Mouse (Mus musculus) MN1 (cell line): ENCODE data around the gene Clec2g.
"Not testable (repeated sequence)": the region's sequence is repeated elsewhere in the genome, so short reads cannot be mapped to it uniquely, and the experiment has no call there.

Experiments used
- DNase-seq: peaks from one replicate; pipeline ENCODE4 v3.0.0-alpha.2; 2016; ENCODE audit warnings: low spot score

The Clec2g gene

DNA sequence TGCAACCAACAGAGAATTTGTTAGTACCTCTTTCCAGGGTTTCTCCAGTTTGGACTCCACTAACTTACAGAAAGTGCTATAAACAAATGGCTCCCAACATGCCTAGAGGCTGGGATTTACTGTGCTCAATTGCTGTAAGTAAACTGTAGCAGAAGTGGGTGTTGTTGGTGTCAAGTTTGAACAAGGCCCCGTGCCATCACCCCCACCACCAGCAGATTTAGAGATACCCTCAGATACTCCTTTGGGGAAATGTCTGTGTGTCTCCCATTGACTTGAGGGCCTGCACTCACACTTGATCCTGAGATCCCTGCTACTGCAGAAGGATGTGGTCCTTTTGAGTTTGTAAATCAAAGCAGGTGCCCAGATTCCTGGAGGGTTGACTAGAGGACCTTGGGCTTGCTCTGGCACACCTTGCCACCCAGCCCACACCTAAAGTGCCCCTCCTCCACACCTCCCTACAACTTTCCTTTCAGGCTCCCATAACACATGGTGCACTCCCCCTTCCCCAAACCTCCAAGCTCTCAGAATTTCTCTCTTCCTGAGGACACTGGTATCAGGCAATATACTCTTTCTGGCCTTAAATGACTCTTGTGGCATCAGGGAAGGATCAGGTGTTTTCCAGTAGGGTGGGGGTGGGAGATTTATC, 37.3 kb downstream of the Clec2g start:
- no peak for DNase-seq

DNA sequence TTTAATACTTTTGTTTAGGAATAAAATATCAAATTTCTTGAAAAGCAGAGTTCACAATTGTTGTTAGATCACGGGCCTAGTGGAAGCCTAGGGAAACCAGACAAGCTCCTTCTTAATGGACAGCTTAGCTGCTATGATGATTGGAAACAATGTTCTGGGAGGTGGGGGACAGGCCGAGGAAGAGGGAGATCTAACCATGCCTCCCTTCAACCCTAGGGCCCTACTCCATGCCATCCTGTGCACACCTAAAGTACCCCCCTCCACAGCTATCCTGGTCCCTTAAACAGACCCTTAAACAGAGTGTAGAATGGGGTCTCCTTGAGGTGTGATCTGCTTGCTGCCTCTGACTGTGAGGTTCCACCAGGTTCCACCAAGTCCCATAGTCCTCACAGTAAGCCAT, 38.0 kb downstream of the Clec2g start:
- DNase-seq = no peak

- DNase-seq = no peak
Observed at GRCm38 (mm10) chr6:128972687-128973438, 38.7 kb downstream of the Clec2g start.

- DNase-seq = no peak
Observed at GRCm38 (mm10) chr6:128973439-128973697, 39.2 kb downstream of the Clec2g start.

DNA sequence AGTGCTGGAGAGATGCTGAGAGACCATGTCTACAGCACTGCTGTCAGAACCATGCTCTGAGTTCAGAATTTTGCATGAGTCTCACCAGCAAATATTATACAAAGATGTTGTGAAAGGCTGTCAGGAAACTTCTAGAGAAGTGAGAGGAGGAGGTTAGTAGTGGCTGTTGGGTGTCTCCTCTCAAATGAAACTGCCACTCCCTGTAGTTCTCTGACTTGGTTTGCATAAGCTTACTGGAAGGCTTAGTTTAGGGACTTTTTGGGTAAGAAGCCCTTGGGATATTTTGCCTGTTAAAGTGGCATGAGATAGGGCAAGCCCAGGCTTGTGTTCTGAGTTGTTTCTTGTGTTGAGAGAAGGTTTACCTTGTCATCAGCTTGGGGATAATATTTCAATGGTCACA, 40.7 kb downstream of the Clec2g start:
- not testable (repeated sequence) for DNase-seq

DNA sequence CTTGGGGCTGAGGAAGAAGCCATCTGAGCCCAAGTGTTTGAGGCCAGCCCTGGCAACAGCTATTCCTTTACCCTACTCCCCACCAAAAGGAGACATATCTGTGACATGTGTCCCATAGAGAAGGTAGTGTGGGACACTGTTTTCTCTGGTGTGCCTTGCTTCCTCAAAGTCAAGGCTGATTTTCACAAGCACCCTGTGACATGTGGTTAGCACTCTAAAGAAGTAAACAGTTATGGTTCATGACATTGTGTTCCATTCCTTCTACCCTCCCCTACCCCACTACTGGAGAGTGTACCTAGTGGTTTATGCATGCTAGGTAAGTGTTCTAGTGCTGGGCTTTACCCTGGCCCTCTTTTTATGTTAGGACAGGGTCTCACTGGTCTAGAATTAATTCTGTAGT, 42.0 kb downstream of the Clec2g start:
- no peak for DNase-seq

DNA sequence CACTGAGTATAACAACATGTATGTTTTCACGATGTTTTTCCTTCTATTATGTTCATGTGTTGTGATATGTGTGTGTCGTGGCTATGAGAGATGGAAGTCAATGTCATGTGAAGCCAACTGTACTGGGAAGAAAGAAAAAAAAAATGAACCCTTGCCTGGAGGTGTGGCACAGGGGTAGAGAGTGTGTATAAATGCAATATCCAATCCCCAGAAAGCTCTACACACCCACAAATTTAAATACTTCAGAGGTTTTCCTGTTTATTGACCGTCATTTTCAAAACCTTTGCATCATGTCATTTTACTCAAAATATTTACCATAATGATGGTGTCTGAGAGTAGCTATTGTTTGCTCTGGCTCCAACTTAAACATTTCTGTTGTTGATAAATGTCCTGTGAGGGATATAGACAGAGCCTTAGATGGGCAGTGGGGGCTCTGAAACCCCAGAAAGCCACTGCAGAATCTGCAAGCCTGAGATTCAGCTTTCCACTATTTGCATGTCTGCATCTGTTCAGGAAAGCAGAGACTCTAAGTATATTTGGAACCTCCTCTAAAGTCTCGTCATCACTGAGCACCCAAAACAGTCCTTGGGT, 47.9 kb downstream of the Clec2g start:
- not testable (repeated sequence) for DNase-seq

DNA sequence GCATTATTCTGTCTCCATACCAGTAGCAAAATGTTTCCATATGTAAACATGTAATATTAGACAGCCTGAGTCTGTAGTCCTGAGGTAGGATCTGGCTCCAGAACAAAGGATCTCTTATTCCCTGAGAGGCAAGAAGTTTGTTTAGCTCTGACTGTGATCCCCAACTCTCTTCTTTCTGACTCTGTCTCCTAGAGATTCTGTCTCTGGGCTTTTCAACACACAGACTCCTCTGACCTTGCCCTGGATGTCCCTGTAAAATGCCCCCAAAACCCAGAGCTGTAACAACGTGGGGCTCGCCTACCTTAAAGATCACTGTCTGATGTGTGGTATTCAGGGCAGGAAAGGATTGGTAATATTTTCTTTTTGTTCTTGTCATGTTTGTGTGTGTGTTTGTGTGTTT, 58.2 kb downstream of the Clec2g start:
- DNase-seq = no peak

DNA sequence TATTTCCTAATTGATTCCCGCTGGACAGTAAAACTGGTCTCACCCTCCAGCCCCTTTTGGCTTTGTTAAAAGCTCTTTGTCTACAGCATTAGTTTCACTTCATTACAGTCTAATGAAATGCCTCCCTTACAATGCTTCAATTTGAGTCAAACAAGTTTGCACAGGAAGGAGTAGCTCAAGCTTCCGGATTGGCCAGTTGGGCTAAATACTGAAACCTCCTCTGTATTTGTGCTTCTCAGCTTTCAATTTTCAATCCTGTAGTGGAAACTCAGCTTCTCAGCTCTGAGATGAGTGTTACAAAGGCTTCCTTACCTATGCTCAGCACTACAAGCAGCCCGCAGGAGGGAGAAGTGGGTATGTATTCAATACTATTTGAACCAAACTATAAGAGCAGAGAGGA, 58.6 kb downstream of the Clec2g start:
- DNase-seq = no peak

DNA sequence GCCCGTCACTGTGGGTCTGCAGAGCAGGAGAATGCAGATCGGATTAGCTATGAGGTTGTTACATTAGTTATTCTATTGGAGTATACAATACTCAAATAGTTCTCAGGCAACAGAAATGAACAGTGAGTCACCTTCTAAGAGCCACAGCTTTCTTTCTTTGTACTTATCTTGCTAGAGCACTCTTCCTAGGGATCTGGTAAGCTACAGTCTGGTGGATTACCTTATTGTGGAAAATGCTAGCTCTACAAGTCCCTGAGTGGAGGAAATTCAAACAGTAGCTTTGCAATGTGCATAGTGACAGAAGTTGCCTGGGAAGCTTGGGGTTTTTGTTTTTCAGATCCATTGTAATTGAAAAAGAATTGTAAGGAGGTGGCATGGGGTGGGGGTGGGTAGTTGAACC, 59.0 kb downstream of the Clec2g start:
- DNase-seq = no peak

DNA sequence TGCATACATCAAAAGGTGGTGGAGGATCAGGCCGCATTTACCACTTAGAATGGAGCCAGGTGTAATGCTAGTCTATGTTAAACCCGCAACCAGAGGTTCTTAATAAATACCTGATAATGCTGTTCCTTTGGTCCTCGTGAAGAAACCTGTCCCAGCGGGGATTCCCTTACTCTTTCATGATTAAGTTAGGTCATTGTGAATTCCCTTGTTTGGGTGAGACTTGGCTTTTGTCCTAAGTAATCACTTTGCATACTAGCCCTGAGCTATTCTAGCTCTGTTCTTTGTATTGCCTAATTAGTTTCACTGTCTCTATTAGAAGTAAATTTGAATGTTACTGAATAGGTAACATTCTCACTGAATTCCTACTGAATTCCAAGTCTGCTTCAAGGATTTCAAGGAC, 60.2 kb downstream of the Clec2g start:
- no peak for DNase-seq

DNA sequence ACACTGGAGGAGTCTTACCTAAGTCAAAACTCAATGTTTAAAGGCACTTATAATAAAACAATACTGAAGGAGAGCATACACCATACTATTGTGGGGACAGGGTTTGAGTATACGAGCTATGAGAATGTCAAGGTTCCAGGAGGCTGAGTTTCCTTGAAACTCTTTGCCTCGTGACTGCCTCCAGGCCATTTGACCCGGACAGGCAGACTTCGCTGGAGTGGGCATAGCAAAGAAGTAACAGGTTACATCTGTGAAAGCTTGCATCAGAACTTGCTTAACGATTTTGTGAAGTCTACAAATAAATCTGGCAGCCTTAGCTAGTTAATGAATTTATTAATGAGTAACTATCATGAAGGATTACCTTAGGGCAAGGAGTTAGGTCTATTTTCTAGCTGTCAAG, 60.6 kb downstream of the Clec2g start:
- no peak for DNase-seq

- no peak for DNase-seq
Observed at GRCm38 (mm10) chr6:128995250-128996053, 61.3 kb downstream of the Clec2g start.

DNA sequence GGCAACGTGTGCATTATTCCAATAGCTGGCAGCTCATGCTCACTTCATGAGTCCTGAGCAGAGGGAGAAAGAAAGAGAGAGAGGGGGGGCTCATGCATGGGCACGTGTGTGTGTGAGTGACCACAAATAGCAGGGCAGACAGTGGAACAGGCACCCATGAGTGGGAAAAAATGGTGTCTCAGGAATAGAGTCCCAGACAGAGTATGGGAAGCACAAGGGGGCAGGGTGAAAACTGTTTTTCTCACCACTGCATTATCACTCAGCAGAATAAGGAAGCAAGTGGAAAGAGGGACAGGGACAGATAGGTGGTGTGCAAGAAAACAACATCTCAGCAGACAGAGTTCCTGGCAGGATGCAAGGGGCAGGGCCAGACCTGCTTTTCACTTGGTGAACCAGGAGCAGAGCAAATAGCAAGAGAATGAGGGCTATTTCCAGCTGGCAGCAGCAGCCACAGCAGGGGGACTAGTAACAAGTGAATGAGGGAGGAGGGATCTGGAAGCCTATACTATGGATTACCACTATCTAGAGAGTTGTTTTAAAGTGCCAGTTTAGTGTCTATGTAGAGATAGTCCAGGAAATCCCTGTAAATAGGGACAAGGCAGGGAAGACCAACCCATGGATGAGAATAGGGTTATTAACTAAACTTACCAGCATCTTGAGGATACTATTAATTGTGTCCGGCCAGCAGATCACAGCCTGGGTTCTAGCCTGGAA, 62.0 kb downstream of the Clec2g start:
- DNase-seq = no peak

DNA sequence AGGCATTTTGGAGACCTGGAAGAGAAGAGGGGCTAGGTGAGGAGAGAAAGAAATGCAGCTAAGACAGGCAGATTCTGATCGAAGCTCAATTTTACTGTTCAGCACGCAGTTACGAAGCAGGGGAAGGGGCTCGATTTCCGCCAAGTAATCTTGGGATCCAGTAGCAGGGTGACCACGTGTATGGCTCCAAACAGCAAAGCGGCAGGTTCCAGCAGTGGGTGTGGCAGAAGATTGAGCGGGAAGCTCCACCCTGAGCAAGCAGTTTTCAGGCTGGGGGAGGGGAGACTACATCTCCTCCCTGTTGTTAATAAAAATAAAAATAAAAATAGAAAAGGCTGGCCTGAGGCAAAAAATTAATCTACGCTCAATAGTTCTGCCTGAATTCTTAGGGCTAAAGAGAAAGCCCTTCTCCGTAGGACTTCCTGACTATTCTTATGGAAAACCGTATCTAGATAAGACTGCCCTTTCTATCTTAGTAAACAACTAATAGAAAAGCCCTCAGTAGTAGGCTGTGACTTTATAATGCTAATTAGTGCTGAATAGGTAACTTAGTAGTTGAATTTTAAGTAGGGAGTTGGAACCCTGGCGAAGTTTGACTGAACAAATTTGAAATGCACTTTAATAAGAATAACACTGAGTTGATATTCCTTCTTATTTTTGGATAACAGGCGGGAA, 62.7 kb downstream of the Clec2g start:
- DNase-seq = no peak

GRCm38 (mm10) chr6:129001392-129001791, 67.2 kb downstream of the Clec2g start:
- DNase-seq = no peak

- no peak for DNase-seq
Observed at GRCm38 (mm10) chr6:129008552-129008951, 74.4 kb downstream of the Clec2g start.

- DNase-seq = not testable (repeated sequence)
Observed at GRCm38 (mm10) chr6:129009846-129010504, 75.8 kb downstream of the Clec2g start.

GRCm38 (mm10) chr6:129010505-129010873, 76.3 kb downstream of the Clec2g start:
- no peak for DNase-seq

DNA sequence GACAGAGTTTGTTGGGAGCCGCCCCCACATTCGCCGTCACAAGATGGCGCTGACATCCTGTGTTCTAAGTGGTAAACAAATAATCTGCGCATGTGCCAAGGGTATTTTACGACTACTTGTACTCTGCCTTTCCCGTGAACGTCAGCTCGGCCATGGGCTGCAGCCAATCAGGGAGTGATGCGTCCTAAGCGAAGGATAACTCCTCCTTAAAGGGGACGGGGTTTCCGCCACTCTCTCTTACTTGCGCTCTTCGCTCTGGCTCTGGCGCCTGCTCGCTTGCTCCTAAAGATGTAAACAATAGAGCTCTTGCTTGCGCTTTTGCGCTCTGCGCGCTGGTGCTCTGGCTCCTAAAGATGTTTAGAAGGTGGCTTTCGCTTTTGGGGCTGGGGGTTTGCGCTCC, 77.8 kb downstream of the Clec2g start:
- DNase-seq = not testable (repeated sequence)

GRCm38 (mm10) chr6:129012966-129013365, 78.8 kb downstream of the Clec2g start:
- no peak for DNase-seq
